Mouse (Mus musculus) CH12.LX (cell line): Measurements from ENCODE around the gene Cacybp.

Experiments
- GABPA ChIP-seq: IDR thresholded peaks from 2 replicates; pipeline ENCODE4 v1.6.1; 2012; ENCODE audit warnings: low read depth, low read length, improper control_type of control experiment, inconsistent platforms; ENCODE audit not compliant: insufficient replicate concordance
- MAFK ChIP-seq: IDR thresholded peaks from 2 replicates; pipeline ENCODE4 v1.6.1; 2011; ENCODE audit warnings: low read length, improper control_type of control experiment; ENCODE audit not compliant: insufficient replicate concordance
- MAZ ChIP-seq: IDR thresholded peaks from 2 replicates; pipeline ENCODE4 v1.6.1; 2012; ENCODE audit warnings: low read depth, mild to moderate bottlenecking, inconsistent platforms, low read length, improper control_type of control experiment, moderate library complexity
- MEF2A ChIP-seq: IDR thresholded peaks from 2 replicates; pipeline ENCODE4 v1.6.1; 2014; ENCODE audit warnings: low read depth, mild to moderate bottlenecking, inconsistent platforms, low read length, improper control_type of control experiment, borderline replicate concordance
- USF1 ChIP-seq: IDR thresholded peaks from 2 replicates; pipeline ENCODE4 v1.6.1; 2014; ENCODE audit warnings: low read depth, mild to moderate bottlenecking, inconsistent platforms, low read length, improper control_type of control experiment

DNA sequence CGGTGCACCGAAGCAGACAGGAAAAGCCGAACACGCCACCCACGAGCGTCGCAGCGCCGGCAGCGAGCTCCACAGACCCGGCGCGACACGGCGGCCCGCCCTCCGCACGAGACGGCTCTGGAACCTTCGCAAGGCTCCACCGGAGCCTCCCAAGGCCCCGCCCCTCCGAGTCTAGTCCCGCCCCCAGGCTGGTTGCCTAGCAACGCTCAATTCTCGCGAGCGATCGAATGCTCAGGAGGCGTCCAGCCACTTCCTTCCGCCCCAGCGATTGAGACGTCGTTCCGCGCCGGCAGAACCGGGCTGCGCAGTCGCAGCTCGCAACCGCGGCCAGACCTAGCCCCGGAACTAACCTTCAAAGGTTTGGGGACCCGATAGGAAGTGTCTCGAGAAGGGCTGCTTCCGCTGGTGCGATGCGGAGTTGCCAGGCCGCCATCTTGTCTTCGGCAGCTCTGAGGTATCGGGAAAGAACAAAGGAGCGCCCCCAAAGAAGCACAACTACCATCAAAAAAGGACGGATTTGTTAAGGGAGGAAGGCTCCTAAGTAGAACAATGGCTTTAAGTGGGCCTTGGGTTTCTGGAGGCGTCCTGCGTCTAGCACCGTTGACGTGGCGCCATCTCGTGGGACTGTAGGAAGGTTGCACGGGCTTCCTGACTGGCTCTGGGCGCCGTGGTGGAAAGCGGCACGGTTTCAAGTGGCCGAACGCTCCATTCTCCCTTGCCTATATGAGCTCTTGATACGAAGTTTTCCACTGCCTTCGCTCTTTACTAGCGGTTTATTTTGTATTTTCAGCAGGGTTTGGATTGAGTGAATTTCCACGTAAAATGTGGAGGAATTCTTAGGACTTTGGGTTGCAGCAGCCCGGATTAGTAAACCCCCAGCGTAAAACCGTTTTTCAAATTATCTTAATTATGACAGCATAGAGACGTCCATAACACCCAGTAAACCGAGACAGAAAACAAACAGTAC lies at the start of gene Cacybp:
- TF ChIP-seq USF1 (no peak), GABPA (no peak; the same call in 1 of the 2 replicates), MAFK (no peak), MEF2A (peak; percentile 75), MAZ (0 out of 2 replicates have a peak, but pooled peaks have one; percentile 21)
